Mouse (Mus musculus): ENCODE data around the gene Suds3. TPM values are rescaled to one million over a fixed set of nuclear protein-coding genes. Genes with fewer than 3 reads are reported as not detected.

Gene Suds3
- polyA plus RNA-seq, 1 experiment, result 80.5 TPM

DNA sequence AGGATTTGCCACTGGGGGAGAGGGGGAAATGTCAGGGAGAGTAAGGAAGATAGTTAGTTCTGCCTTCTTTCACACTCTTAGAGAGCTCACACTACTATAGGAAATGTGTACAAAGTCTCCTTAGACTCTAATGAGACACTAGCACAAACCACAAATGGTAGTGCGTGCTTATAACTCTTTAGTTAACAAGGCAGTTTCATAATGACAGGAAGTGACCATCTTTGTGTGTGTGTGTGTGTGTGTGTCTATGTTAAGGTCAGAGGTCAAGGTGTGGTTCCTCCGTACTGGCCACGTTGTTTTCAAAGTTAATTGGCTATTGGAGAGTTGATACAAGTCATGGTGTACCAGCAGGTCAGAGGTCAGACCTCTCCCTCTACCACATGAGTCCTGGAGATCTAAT is 26.8 kb downstream of the Suds3 start:
- Histone ChIP-seq H3K4me3 (ENCODE audit: control insufficient read depth, low read depth, low read length) (no peak overlapping the region), H3K27me3 (ENCODE audit: control insufficient read depth, insufficient read depth, low read length) (no peaks in the 10 kb centered on the region), H3K27ac (ENCODE audit: control insufficient read depth, insufficient read depth, low read depth, low read length) (no peak overlapping the region), H3K4me1 (ENCODE audit: control insufficient read depth, insufficient read depth, low read length) (peaks cover 4% of the 10 kb centered on the region), H3K36me3 (ENCODE audit: control insufficient read depth, insufficient read depth, low read length) (no peaks in the 10 kb centered on the region; the same call in none of the 2 replicates)
- TF ChIP-seq CTCF (IDR thresholded peaks at IDR 0.05; ENCODE audit: control insufficient read depth, insufficient read depth, insufficient replicate concordance, low read depth, low read length) (no peak), POLR2A (IDR thresholded peaks at IDR 0.05; ENCODE audit: control insufficient read depth, low read depth, low read length) (no peak)

DNA sequence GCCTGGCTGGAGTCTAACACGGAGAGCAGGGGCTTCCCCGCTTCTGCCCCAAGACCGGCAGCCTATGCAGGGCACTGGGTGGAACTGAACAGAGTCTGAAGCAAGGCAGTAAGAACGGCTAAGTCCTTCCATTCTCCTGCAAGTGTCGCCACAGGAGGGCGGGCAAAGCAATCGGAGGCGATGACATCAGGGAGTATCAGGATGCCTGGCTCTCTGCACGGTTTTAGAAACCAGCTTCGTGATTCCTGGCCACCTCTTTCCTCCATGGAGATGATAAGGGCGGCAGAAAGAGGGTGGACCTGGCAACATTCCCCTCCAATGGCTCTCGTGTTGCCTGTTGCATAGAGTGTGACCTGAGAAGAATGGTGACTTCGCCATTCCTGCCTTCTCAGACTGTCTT is 28.2 kb downstream of the Suds3 start:
- Histone ChIP-seq H3K4me3 (ENCODE audit: control insufficient read depth, low read depth, low read length) (no peak overlapping the region), H3K36me3 (ENCODE audit: control insufficient read depth, insufficient read depth, low read length) (no peaks in the 10 kb centered on the region; the same call in 1 of the 2 replicates), H3K27me3 (ENCODE audit: control insufficient read depth, insufficient read depth, low read length) (no peaks in the 10 kb centered on the region), H3K27ac (ENCODE audit: control insufficient read depth, insufficient read depth, low read depth, low read length) (no peak overlapping the region), H3K4me1 (ENCODE audit: control insufficient read depth, insufficient read depth, low read length) (peaks cover 4% of the 10 kb centered on the region)
- TF ChIP-seq POLR2A (IDR thresholded peaks at IDR 0.05; ENCODE audit: control insufficient read depth, low read depth, low read length), result no peak

DNA sequence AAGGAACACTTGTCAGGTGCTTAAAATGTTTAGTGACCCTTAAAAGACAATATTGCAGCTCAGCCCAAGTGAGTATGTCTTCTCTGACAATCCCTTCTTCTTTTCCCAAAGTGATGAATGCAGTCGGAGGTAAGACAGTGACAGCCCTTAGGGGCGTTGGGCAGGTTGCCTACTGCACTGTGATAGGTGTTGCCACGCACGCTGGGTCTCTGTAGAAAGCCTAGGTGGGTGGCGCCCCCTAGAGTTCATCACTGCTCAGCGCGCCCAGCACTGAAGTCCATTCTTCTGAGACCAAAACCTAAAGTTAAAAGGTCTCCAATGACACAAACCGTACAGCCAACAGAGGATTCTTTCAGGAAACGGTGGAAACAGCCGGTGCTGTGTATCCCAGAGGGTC is 46.4 kb downstream of the Suds3 start:
- no peaks in the 10 kb centered on the region for H3K27me3 ChIP-seq (ENCODE audit: control insufficient read depth, insufficient read depth, low read length)
- no peaks in the 10 kb centered on the region for H3K36me3 ChIP-seq (ENCODE audit: control insufficient read depth, insufficient read depth, low read length)
- H3K4me1 ChIP-seq (ENCODE audit: control insufficient read depth, insufficient read depth, low read length), result peaks cover 27% of the 10 kb centered on the region
- H3K4me3 ChIP-seq (ENCODE audit: control insufficient read depth, low read depth, low read length), result peak overlapping the region; percentile 41; the same call in 1 of the 2 replicates
- H3K27ac ChIP-seq (ENCODE audit: control insufficient read depth, insufficient read depth, low read depth, low read length), result no peak overlapping the region
- peak; percentile 90 for TF ChIP-seq CTCF (IDR thresholded peaks at IDR 0.05; ENCODE audit: control insufficient read depth, insufficient read depth, insufficient replicate concordance, low read depth, low read length)
- TF ChIP-seq POLR2A (IDR thresholded peaks at IDR 0.05; ENCODE audit: control insufficient read depth, low read depth, low read length), result no peak

DNA sequence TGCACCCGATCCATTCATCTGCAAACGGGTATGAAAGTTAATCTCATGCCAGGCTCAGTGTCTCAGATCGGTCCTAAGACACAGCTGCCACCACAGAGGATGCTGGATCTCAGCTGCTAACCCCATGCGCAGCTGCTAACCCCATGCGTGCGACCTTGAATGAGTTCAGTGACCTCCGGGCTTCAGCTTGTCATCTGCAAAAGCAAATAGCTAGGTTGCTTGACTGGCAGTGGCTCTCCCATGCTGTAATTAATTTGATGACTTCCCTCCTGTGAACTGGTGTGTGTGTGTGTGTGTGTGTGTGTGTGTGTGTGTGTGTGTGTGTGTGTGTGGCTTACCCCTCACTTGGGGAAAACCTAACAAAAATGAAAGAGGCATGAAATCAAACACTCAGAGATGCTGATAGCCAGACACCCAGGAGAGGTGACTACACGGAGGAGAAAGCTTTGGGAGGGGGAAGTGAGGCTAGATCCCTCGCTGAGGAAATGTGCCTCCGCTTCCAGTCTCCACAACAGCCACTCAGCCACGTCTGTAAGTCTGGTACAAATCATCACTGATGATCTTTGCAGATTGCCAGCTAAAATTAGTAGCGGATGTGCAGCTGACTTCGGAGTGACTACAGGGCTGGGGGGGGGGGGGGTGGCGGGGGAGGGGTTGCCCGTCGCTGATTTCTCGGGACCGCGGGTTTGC is 47.0 kb downstream of the Suds3 start:
- H3K27ac ChIP-seq (ENCODE audit: control insufficient read depth, insufficient read depth, low read depth, low read length), result no peak overlapping the region

DNA sequence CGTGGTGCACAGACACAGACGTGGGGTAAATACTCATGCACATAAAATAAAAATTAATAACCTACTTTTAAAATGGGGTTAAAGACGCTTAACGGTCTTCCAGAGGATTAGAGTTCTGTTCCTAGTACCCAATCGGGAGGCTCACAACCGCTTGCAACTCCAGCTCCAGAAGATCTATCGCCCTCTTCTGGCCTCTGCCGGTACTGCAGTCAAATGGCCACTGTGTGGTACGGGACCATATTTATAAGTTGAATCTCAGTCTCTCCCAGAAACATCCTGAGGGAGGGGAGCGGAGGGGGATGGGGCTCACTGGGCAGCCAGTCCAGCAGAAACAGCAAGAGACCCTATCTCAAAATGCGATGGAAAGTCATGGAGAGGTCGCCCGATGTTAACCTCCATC is 47.7 kb downstream of the Suds3 start:
- H3K27ac ChIP-seq (ENCODE audit: control insufficient read depth, insufficient read depth, low read depth, low read length), result peak overlapping the region; percentile 61; the same call in 1 of the 2 replicates
- peaks cover 28% of the 10 kb centered on the region for H3K4me1 ChIP-seq (ENCODE audit: control insufficient read depth, insufficient read depth, low read length)

More for the DNA sequence above, 47.0 kb downstream of the Suds3 start:
- TF ChIP-seq CTCF (IDR thresholded peaks at IDR 0.05; ENCODE audit: control insufficient read depth, insufficient read depth, insufficient replicate concordance, low read depth, low read length) (no peak), POLR2A (IDR thresholded peaks at IDR 0.05; ENCODE audit: control insufficient read depth, low read depth, low read length) (no peak)
- Histone ChIP-seq H3K4me3 (ENCODE audit: control insufficient read depth, low read depth, low read length) (peak overlapping the region; percentile 63), H3K27me3 (ENCODE audit: control insufficient read depth, insufficient read depth, low read length) (no peaks in the 10 kb centered on the region), H3K4me1 (ENCODE audit: control insufficient read depth, insufficient read depth, low read length) (peaks cover 28% of the 10 kb centered on the region), H3K36me3 (ENCODE audit: control insufficient read depth, insufficient read depth, low read length) (no peaks in the 10 kb centered on the region)

DNA sequence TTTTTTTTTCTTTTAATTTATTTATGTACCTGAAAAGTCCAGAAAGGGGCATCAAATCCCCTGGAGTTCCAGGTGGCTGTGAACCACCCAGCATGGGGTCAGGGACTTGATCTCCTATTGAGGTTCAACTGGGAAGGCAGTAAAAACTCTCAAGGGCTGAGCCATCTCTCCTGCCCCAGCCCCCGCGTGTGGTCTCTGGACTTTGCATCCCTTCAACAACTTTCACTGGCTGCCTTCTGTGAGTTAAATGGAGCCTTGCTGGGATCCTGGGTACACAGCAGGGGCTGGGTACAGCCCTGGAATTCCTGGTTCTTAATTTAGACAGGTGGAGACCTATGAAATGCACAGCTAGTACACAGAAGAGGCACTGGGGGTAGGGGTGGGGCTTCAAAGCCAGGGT is 54.7 kb downstream of the Suds3 start:
- Histone ChIP-seq H3K27ac (ENCODE audit: control insufficient read depth, insufficient read depth, low read depth, low read length) (no peak overlapping the region), H3K4me3 (ENCODE audit: control insufficient read depth, low read depth, low read length) (no peak overlapping the region), H3K4me1 (ENCODE audit: control insufficient read depth, insufficient read depth, low read length) (peaks cover 13% of the 10 kb centered on the region), H3K27me3 (ENCODE audit: control insufficient read depth, insufficient read depth, low read length) (no peaks in the 10 kb centered on the region), H3K36me3 (ENCODE audit: control insufficient read depth, insufficient read depth, low read length) (no peaks in the 10 kb centered on the region)
- TF ChIP-seq CTCF (IDR thresholded peaks at IDR 0.05; ENCODE audit: control insufficient read depth, insufficient read depth, insufficient replicate concordance, low read depth, low read length), result no peak
- no peak for TF ChIP-seq POLR2A (IDR thresholded peaks at IDR 0.05; ENCODE audit: control insufficient read depth, low read depth, low read length)

More for the DNA sequence above, 47.7 kb downstream of the Suds3 start:
- TF ChIP-seq POLR2A (IDR thresholded peaks at IDR 0.05; ENCODE audit: control insufficient read depth, low read depth, low read length) (no peak), CTCF (IDR thresholded peaks at IDR 0.05; ENCODE audit: control insufficient read depth, insufficient read depth, insufficient replicate concordance, low read depth, low read length) (peak; percentile 91)
- Histone ChIP-seq H3K36me3 (ENCODE audit: control insufficient read depth, insufficient read depth, low read length) (no peaks in the 10 kb centered on the region), H3K4me3 (ENCODE audit: control insufficient read depth, low read depth, low read length) (peak overlapping the region; percentile 76), H3K27me3 (ENCODE audit: control insufficient read depth, insufficient read depth, low read length) (no peaks in the 10 kb centered on the region)

DNA sequence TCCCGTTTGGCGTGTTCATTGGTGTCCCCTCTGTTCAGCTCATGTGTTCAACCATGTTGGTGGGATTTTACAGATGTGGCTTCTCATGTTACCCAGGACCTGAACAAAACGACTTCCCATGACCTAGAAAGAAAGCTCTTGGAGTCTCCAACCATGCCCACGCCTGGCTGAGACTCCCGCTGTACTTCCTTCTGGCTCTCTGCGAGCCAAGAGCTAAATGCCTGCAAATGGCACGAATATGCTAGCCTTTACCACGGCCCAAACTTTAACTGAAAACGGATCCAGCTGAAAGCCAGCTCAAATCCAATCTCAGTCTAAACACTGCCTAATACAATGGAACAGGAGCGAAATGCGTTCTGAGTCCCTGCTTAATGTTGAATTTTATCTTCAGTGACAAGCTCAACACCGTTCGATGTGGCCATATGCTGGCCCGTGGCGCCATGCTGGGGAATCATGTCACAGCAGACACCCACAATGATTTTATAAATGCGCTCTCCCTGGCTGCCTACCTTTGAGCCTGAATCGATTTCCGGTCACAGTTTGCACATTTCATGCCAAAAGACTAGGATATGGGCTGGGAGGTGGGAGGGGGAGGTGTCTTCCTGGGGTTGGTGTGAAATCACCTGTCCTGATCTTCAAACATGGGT is 55.3 kb downstream of the Suds3 start:
- H3K4me3 ChIP-seq (ENCODE audit: control insufficient read depth, low read depth, low read length), result no peak overlapping the region
- H3K36me3 ChIP-seq (ENCODE audit: control insufficient read depth, insufficient read depth, low read length), result no peaks in the 10 kb centered on the region
- H3K27ac ChIP-seq (ENCODE audit: control insufficient read depth, insufficient read depth, low read depth, low read length), result no peak overlapping the region
- TF ChIP-seq CTCF (IDR thresholded peaks at IDR 0.05; ENCODE audit: control insufficient read depth, insufficient read depth, insufficient replicate concordance, low read depth, low read length) (no peak), POLR2A (IDR thresholded peaks at IDR 0.05; ENCODE audit: control insufficient read depth, low read depth, low read length) (no peak)
- H3K4me1 ChIP-seq (ENCODE audit: control insufficient read depth, insufficient read depth, low read length), result peaks cover 15% of the 10 kb centered on the region
- H3K27me3 ChIP-seq (ENCODE audit: control insufficient read depth, insufficient read depth, low read length), result no peaks in the 10 kb centered on the region

All from testis, adult 2 months (tissue).